Mouse (Mus musculus) kidney, embryonic 15.5 days (tissue): Measurements from ENCODE around the gene Triobp. TPM values are rescaled to one million over a fixed set of nuclear protein-coding genes. Genes with fewer than 3 reads are reported as not detected.

ENCODE experiments used
- ATAC-seq: fragments of 200-750 bp; cut with Nextera tagmentation; replicated peaks from 2 replicates; pipeline ENCODE4 v1.8.0; 2017; ENCODE audit warnings: moderate TSS enrichment; ENCODE audit not compliant: low FRiP score
- H3K27ac ChIP-seq: fragments of 300-500 bp; sonication (generic); 2 replicates; pipeline ENCODE4 v1.5.1; 2015; ENCODE audit warnings: mild to moderate bottlenecking, inconsistent platforms
- H3K27me3 ChIP-seq: fragments of 300-500 bp; sonication (generic); 2 replicates; pipeline ENCODE4 v1.6.1; 2015; ENCODE audit warnings: inconsistent platforms
- H3K36me3 ChIP-seq: fragments of 300-500 bp; sonication (generic); 2 replicates; pipeline ENCODE4 v1.6.1; 2015; ENCODE audit warnings: inconsistent platforms
- H3K4me1 ChIP-seq: fragments of 300-500 bp; sonication (generic); 2 replicates; pipeline ENCODE4 v1.6.1; 2015; ENCODE audit warnings: inconsistent platforms
- H3K4me2 ChIP-seq: fragments of 300-500 bp; sonication (generic); 2 replicates; pipeline ENCODE4 v1.6.1; 2015; ENCODE audit warnings: moderate library complexity, mild to moderate bottlenecking, inconsistent platforms
- H3K4me3 ChIP-seq: fragments of 300-500 bp; sonication (generic); replicated peaks from 2 replicates; pipeline ENCODE4 v1.5.1; 2015; ENCODE audit warnings: mild to moderate bottlenecking, inconsistent platforms
- H3K9ac ChIP-seq: fragments of 300-500 bp; sonication (generic); 2 replicates; pipeline ENCODE4 v1.6.1; 2015; ENCODE audit warnings: mild to moderate bottlenecking, inconsistent platforms
- H3K9me3 ChIP-seq: fragments of 300-500 bp; sonication (generic); replicated peaks from 2 replicates; pipeline ENCODE4 v1.6.1; 2016; ENCODE audit warnings: inconsistent platforms
- WGBS: fragments of 180-500 bp; shearing (Covaris S2); methylation state at CpG from one replicate; pipeline ENCODE4 v1.1.7; 2015; ENCODE audit warnings: mixed read lengths; 5-methylcytosine and 5-hydroxymethylcytosine counted together
- polyA plus RNA-seq: library from polyadenylated mRNA; unstranded; fragments of >200 nt; fragmentation: Nextera tagmentation; extraction: Ambion mirVana; gene quantifications from 2 replicates; pipeline ENCODE4 v1.2.1, GENCODE M21; 2015

The Triobp gene
- polyA plus RNA-seq, 1 experiment from 2014 or later = 66.6 TPM

- Histone ChIP-seq H3K4me3 (no peak overlapping the region), H3K9me3 (no peaks in the 10 kb centered on the region), H3K27ac (no peak overlapping the region), H3K4me1 (peaks cover 28% of the 10 kb centered on the region), H3K9ac (no peak overlapping the region), H3K27me3 (no peaks in the 10 kb centered on the region), H3K36me3 (no peaks in the 10 kb centered on the region), H3K4me2 (no peak overlapping the region)
- WGBS = 88% methylated on average over 8 of the region's 8 CpGs
- no peak for ATAC-seq
Observed at GRCm38 (mm10) chr15:78977676-78978159, 30.2 kb downstream of the Triobp start.

GRCm38 (mm10) chr15:78978875-78979274 is 31.4 kb downstream of the Triobp start:
- no peaks in the 10 kb centered on the region for H3K9me3 ChIP-seq
- H3K4me2 ChIP-seq = no peak overlapping the region
- H3K9ac ChIP-seq = 0 out of 2 replicates have a peak overlapping the region, but pooled peaks have one; percentile 9
- no peak for ATAC-seq
- H3K4me3 ChIP-seq = no peak overlapping the region
- H3K36me3 ChIP-seq = no peaks in the 10 kb centered on the region
- peaks cover 34% of the 10 kb centered on the region for H3K4me1 ChIP-seq
- H3K27ac ChIP-seq = peak overlapping the region; percentile 46
- 14% methylated on average over 4 of the region's 4 CpGs for WGBS
- no peaks in the 10 kb centered on the region for H3K27me3 ChIP-seq

GRCm38 (mm10) chr15:78980084-78980483 is 32.6 kb downstream of the Triobp start:
- H3K9ac ChIP-seq = no peak overlapping the region
- no peaks in the 10 kb centered on the region for H3K27me3 ChIP-seq
- no peaks in the 10 kb centered on the region for H3K36me3 ChIP-seq
- H3K27ac ChIP-seq = no peak overlapping the region
- no peak overlapping the region for H3K4me2 ChIP-seq
- no peak overlapping the region for H3K4me3 ChIP-seq
- 93% methylated on average over 4 of the region's 4 CpGs for WGBS
- H3K4me1 ChIP-seq = peaks cover 46% of the 10 kb centered on the region
- ATAC-seq = no peak
- no peaks in the 10 kb centered on the region for H3K9me3 ChIP-seq

GRCm38 (mm10) chr15:78982658-78983435 is 35.3 kb downstream of the Triobp start:
- H3K4me3 ChIP-seq = peak overlapping the region; percentile 78
- peaks cover 5% of the 10 kb centered on the region; the same call in 1 of the 2 replicates for H3K36me3 ChIP-seq
- peaks cover 71% of the 10 kb centered on the region for H3K4me1 ChIP-seq
- WGBS = under 1% methylated on average over 67 of the region's 67 CpGs
- peak overlapping the region; percentile 82 for H3K9ac ChIP-seq
- no peaks in the 10 kb centered on the region for H3K27me3 ChIP-seq
- H3K27ac ChIP-seq = peak overlapping the region; percentile 96
- ATAC-seq = peak; percentile 83
- peak overlapping the region; percentile 79 for H3K4me2 ChIP-seq
- H3K9me3 ChIP-seq = no peaks in the 10 kb centered on the region

GRCm38 (mm10) chr15:78983436-78984285 is 36.1 kb downstream of the Triobp start:
- peak overlapping the region; percentile 78 for H3K4me3 ChIP-seq
- no peaks in the 10 kb centered on the region for H3K27me3 ChIP-seq
- H3K36me3 ChIP-seq = peaks cover 13% of the 10 kb centered on the region
- peak overlapping the region; percentile 96 for H3K27ac ChIP-seq
- ATAC-seq = peak; percentile 80
- H3K9ac ChIP-seq = peak overlapping the region; percentile 82
- WGBS = under 1% methylated on average over 21 of the region's 21 CpGs
- H3K4me2 ChIP-seq = peak overlapping the region; percentile 79
- peaks cover 73% of the 10 kb centered on the region for H3K4me1 ChIP-seq
- H3K9me3 ChIP-seq = no peaks in the 10 kb centered on the region

GRCm38 (mm10) chr15:78984286-78984778 is 36.8 kb downstream of the Triobp start:
- Histone ChIP-seq H3K4me1 (peaks cover 69% of the 10 kb centered on the region), H3K36me3 (peaks cover 20% of the 10 kb centered on the region), H3K4me2 (peak overlapping the region; percentile 79), H3K27me3 (no peaks in the 10 kb centered on the region), H3K27ac (peak overlapping the region; percentile 96), H3K4me3 (peak overlapping the region; percentile 78), H3K9ac (no peak overlapping the region), H3K9me3 (no peaks in the 10 kb centered on the region)
- no peak for ATAC-seq
- 15% methylated on average over 5 of the region's 5 CpGs for whole genome bisulfite sequencing

- H3K4me2 ChIP-seq = peak overlapping the region; percentile 14; the same call in 1 of the 2 replicates
- no peaks in the 10 kb centered on the region for H3K9me3 ChIP-seq
- peak overlapping the region; percentile 46 for H3K27ac ChIP-seq
- H3K27me3 ChIP-seq = no peaks in the 10 kb centered on the region
- H3K4me1 ChIP-seq = peaks cover 64% of the 10 kb centered on the region
- WGBS = 45% methylated on average over 11 of the region's 11 CpGs
- no peak overlapping the region for H3K4me3 ChIP-seq
- no peak overlapping the region for H3K9ac ChIP-seq
- H3K36me3 ChIP-seq = peaks cover 43% of the 10 kb centered on the region
- peak; percentile 13; the same call in 1 of the 2 replicates for ATAC-seq
Observed at GRCm38 (mm10) chr15:78986536-78987220, 39.2 kb downstream of the Triobp start.

- ATAC-seq = no peak
- no peak overlapping the region for H3K4me2 ChIP-seq
- no peaks in the 10 kb centered on the region for H3K27me3 ChIP-seq
- 61% methylated on average over 14 of the region's 14 CpGs for WGBS
- H3K9ac ChIP-seq = no peak overlapping the region
- no peaks in the 10 kb centered on the region for H3K9me3 ChIP-seq
- peaks cover 62% of the 10 kb centered on the region for H3K36me3 ChIP-seq
- peak overlapping the region; percentile 49 for H3K27ac ChIP-seq
- peaks cover 53% of the 10 kb centered on the region for H3K4me1 ChIP-seq
- no peak overlapping the region for H3K4me3 ChIP-seq
Observed at GRCm38 (mm10) chr15:78988499-78988971, 41.0 kb downstream of the Triobp start.

- Histone ChIP-seq H3K27ac (no peak overlapping the region; the same call in 1 of the 2 replicates), H3K36me3 (peaks cover 71% of the 10 kb centered on the region), H3K4me1 (peaks cover 44% of the 10 kb centered on the region), H3K27me3 (no peaks in the 10 kb centered on the region), H3K9me3 (no peaks in the 10 kb centered on the region), H3K9ac (no peak overlapping the region), H3K4me2 (no peak overlapping the region), H3K4me3 (no peak overlapping the region)
- no peak for ATAC-seq
- WGBS = 88% methylated on average over 14 of the region's 14 CpGs
Observed at GRCm38 (mm10) chr15:78989152-78990092, 41.9 kb downstream of the Triobp start.

GRCm38 (mm10) chr15:78990093-78990463 is 42.6 kb downstream of the Triobp start:
- no peak for ATAC-seq
- Histone ChIP-seq H3K9ac (no peak overlapping the region), H3K9me3 (no peaks in the 10 kb centered on the region), H3K4me3 (no peak overlapping the region), H3K27ac (no peak overlapping the region), H3K27me3 (no peaks in the 10 kb centered on the region), H3K4me1 (peaks cover 38% of the 10 kb centered on the region), H3K4me2 (no peak overlapping the region), H3K36me3 (peaks cover 77% of the 10 kb centered on the region)
- 89% methylated on average over 9 of the region's 9 CpGs for WGBS
